Mouse (Mus musculus) heart, postnatal 0 days (tissue): ENCODE results near the gene Vcl.

ENCODE experiments used
- CTCF ChIP-seq: IDR thresholded peaks from 2 replicates; pipeline ENCODE4 v1.5.1; 2016; ENCODE audit warnings: antibody characterized with exemption, control low read depth, low read depth
- EP300 ChIP-seq: IDR thresholded peaks from 2 replicates; pipeline ENCODE4 v1.6.1; 2016; ENCODE audit warnings: antibody characterized with exemption, low read depth

- no peak for TF ChIP-seq CTCF
- TF ChIP-seq EP300 = no peak
These were observed 26.8 kb downstream of the Vcl start for GRCm38 (mm10) chr14:20956021-20956420.
